Mouse (Mus musculus) B cell, adult 62 days (primary cell): ENCODE measurements around the gene Olfr525. TPM values are rescaled to one million over a fixed set of nuclear protein-coding genes. Genes with fewer than 3 reads are reported as not detected.

Experiments
- total RNA-seq: library from RNA; stranded (reverse); gene quantifications from 4 replicates; pipeline ENCODE4 v1.2.4, GENCODE M21; 2023

The Olfr525 gene
- not detected in 4 replicates for total RNA-seq

GRCm38 (mm10) chr7:140320558-140320957, at the start of gene Olfr525:
Olfr525 (plus strand) TSS chr7:140320858.

DNA sequence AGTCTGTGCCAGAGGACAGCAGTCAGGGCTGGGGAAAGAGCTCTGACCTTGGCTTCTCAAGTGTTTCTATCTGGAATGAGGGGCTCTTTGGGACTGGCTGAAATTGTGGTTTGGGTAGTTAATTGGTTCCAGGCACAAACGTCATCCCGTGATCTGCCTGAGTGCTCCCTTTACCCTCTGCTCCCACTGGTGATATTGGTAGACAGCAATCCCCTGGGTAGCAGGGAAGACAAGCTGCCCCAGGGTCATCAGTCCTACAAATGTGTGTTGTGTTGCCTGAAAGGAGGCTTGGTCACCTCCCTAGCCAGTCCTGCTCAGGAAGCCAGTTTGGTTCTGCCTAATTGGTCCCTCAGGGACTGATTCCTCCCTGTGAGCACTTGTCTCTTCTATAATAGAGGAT, 13.1 kb downstream of the Olfr525 start, which contains the start of gene Olfr527:
Gene Olfr527, plus strand, starts transcription at position 301 of the 400 bp plus-strand sequence.

GRCm38 (mm10) chr7:140361571-140361970, 40.9 kb downstream of the Olfr525 start, which contains the start of gene Olfr60:
Olfr60 (minus strand) TSS chr7:140361671.

GRCm38 (mm10) chr7:140376231-140376630, 55.6 kb downstream of the Olfr525 start, which contains the start of gene Olfr530:
Olfr530 (minus strand) TSS chr7:140376331.

Other genes with a start within 250 kb of the Olfr525 start
- not detected in 4 replicates for gene Caly, start 238.3 kb upstream of the Olfr525 start, total RNA-seq
- gene Prap1, start 227.5 kb upstream of the Olfr525 start, total RNA-seq, result not detected in 4 replicates
- gene Fuom, start 218.4 kb upstream of the Olfr525 start, total RNA-seq, result 1.8 to 5.3 TPM (median 4.0 TPM) in 4 replicates
- gene Paox, start 205.1 kb upstream of the Olfr525 start, total RNA-seq, result 3.1 to 4.2 TPM (median 3.5 TPM) in 4 replicates
- gene Echs1, start 204.4 kb upstream of the Olfr525 start, total RNA-seq, result 22.1 to 27.3 TPM (median 23.2 TPM) in 4 replicates
- gene Mtg1, start 183.3 kb upstream of the Olfr525 start, total RNA-seq, result 11.6 to 23.1 TPM (median 20.5 TPM) in 4 replicates
- gene Sprn, start 166.0 kb upstream of the Olfr525 start, total RNA-seq, result not detected in 4 replicates
- not detected in 4 replicates for gene Olfr522, start 156.1 kb upstream of the Olfr525 start, total RNA-seq
- not detected in 4 replicates for gene Olfr523, start 147.6 kb upstream of the Olfr525 start, total RNA-seq
- not detected in 4 replicates for gene Olfr524, start 114.9 kb upstream of the Olfr525 start, total RNA-seq
- gene Cd163l1, start 102.6 kb upstream of the Olfr525 start, total RNA-seq, result not detected in 4 replicates
- not detected in 4 replicates for gene 5830411N06Rik, start 73.6 kb upstream of the Olfr525 start, total RNA-seq
- not detected in 4 replicates for gene Olfr527, start 13.2 kb downstream of the Olfr525 start, total RNA-seq
- gene Olfr60, start 40.8 kb downstream of the Olfr525 start, total RNA-seq, result not detected in 4 replicates
- not detected in 4 replicates for gene Olfr530, start 55.5 kb downstream of the Olfr525 start, total RNA-seq
- gene Olfr531, start 82.1 kb downstream of the Olfr525 start, total RNA-seq, result not detected in 4 replicates
- gene Olfr532, start 100.8 kb downstream of the Olfr525 start, total RNA-seq, result not detected in 4 replicates
- gene Olfr533, start 142.5 kb downstream of the Olfr525 start, total RNA-seq, result not detected in 4 replicates
- gene Olfr535, start 163.4 kb downstream of the Olfr525 start, total RNA-seq, result not detected in 4 replicates
- not detected in 4 replicates for gene Olfr536, start 186.5 kb downstream of the Olfr525 start, total RNA-seq
- gene Olfr538, start 247.0 kb downstream of the Olfr525 start, total RNA-seq, result not detected in 4 replicates